Mouse (Mus musculus) kidney, adult 2 months (tissue): ENCODE results near the gene Atp6v1e1.

ENCODE experiments used
- CTCF ChIP-seq: fragments of 200-500 bp; conservative IDR thresholded peaks from 2 replicates; pipeline ENCODE4 v1.5.1; 2011; ENCODE audit warnings: low read depth, mild to moderate bottlenecking, control low read depth, low read length, moderate library complexity, mixed read lengths; ENCODE audit not compliant: insufficient read depth, insufficient read length
- POLR2A ChIP-seq: fragments of 200-500 bp; IDR thresholded peaks from one replicate; pipeline ENCODE4 v1.6.1; 2011; ENCODE audit warnings: low read depth, low read length, control low read depth

DNA sequence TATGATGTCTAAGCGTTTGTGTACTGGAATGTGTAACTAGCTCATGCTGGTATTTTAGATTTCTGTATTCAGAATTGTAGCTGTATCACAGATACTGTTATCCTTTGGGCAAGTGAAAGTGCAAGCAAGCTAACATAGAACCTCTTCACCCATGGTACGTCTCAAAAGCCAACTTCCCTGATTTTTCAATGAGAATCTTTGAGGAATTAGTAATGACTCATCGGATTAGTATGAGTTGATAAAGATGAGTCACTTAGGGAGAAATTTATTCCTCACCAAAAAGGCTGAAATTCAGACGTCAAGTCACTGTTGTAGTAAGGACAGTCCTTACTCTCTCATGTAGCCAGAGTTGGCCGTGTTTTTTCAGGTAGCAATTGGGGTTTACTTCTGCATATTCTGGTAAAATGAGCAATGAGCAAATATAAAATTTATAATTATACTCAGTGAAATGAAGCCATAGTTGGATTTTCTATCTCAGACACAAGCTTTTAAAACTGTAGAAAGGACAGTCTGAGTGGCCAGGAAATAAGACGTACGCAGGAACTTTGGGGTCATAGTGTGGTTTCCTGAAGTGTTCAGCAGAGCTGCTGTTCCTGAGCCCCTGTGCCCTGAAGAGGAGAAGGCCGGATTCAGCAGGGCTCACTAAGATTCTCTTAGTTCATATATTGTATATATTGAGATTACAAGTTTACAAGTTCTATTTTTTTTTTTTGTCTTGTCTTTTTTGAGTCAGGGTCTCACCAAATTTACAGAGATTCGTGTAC, 43.6 kb upstream of the Atp6v1e1 start:
- TF ChIP-seq POLR2A (no peak), CTCF (no peak)
